Mouse (Mus musculus): ENCODE data around the gene Gm19345. TPM values are rescaled to one million over a fixed set of nuclear protein-coding genes. Genes with fewer than 3 reads are reported as not detected.

Gm19345 gene
- 0.47 TPM in 1 of 2 replicates, not detected in the other for total RNA-seq (2023)

DNA sequence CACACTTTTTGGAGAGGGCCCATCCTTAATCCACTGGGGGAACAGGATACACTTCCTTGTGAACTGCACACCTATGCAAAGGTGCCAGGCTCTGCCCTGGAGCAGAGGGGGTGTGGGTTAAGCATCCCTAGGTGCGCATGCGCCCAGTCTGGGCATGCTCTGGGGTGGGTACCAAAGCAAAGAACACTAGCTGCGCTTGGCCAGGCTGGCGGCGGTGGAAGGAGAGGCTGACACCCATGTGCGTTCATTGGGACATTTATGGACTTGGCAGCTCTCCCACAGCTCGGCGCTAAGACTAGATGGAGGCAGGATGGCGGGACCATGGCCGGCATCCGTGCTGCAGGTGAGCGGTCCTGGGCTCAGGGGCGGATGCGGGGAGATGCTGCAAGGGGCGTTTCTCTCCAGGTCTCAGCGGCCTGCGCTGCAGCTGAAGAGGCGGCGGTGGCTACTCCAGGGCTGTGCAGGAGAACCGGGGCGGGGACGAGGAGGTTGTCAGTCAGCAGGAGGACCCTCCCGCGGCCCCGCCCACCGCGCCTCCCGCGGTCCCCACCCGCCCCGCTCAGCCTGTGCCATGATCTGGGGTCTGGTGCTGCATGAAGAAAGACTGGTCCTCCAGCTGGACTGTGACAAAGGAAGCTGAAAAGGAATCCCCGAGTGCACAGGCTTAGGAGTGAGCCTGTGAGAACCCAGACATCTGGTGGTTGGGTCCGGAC is at the start of gene Gm19345:
TSS of gene Gm19345 (plus strand) at position 146 of the 713 bp plus-strand sequence.

GRCm38 (mm10) chr7:19822604-19823058 is 29.2 kb upstream of the Gm19345 start, which contains the start of gene Bcl3:
Gene Bcl3 (minus strand): TSS chr7:19822770.

DNA sequence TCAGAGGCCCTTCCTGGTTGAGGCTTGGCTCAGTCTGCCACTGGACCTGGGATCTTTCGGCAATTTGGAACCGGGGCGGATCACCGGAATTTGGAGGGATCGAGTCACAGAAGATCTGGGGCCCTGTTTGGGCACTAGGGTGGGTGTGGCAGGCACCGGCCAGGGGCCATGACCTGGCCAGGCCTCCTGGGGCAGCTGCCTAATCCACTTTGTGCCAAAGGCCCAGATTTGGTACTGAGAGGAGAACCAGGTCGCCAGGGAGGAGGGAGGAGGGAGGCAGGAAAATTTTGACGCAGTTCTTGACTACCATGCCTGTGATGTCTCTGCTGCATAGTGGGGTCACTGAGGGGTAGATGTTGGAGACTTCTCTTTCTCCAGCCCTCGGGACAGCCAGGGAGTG is 9.4 kb downstream of the Gm19345 start, which contains the start of gene Ceacam16:
TSS of gene Ceacam16 (minus strand) at position 101 of the 400 bp plus-strand sequence.

GRCm38 (mm10) chr7:19887849-19888248 is 36.0 kb downstream of the Gm19345 start, which contains the start of gene Ceacam19:
Gene Ceacam19 (minus strand): TSS chr7:19887965.

Other genes starting within 250 kb of the Gm19345 start
- gene Clasrp, start 247.5 kb upstream of the Gm19345 start, total RNA-seq (2023) = 42.9 and 53.0 TPM in 2 replicates
- 36.5 and 42.9 TPM in 2 replicates for gene Relb, start 222.6 kb upstream of the Gm19345 start, total RNA-seq (2023)
- gene Clptm1, start 187.0 kb upstream of the Gm19345 start, total RNA-seq (2023) = 48.4 and 60.5 TPM in 2 replicates
- gene Apoc2, start 174.1 kb upstream of the Gm19345 start, total RNA-seq (2023) = 25.3 and 48.0 TPM in 2 replicates
- gene Gm44805, start 170.6 kb upstream of the Gm19345 start, total RNA-seq (2023) = not detected in 2 replicates
- not detected in 2 replicates for gene Apoc4, start 170.5 kb upstream of the Gm19345 start, total RNA-seq (2023)
- 2.2 TPM in 1 of 2 replicates, not detected in the other for gene Apoc1, start 159.3 kb upstream of the Gm19345 start, total RNA-seq (2023)
- gene Apoe, start 152.8 kb upstream of the Gm19345 start, total RNA-seq (2023) = 21.5 and 32.6 TPM in 2 replicates
- 20.8 and 22.1 TPM in 2 replicates for gene Tomm40, start 136.6 kb upstream of the Gm19345 start, total RNA-seq (2023)
- gene Nectin2, start 101.5 kb upstream of the Gm19345 start, total RNA-seq (2023) = 0.38 TPM in 1 of 2 replicates, not detected in the other
- gene Bcam, start 81.0 kb upstream of the Gm19345 start, total RNA-seq (2023) = not detected in 2 replicates
- gene Cblc, start 55.2 kb upstream of the Gm19345 start, total RNA-seq (2023) = 0.39 TPM in 1 of 2 replicates, not detected in the other
- 39.2 and 44.6 TPM in 2 replicates for gene Bcl3, start 29.2 kb upstream of the Gm19345 start, total RNA-seq (2023)
- gene Ceacam16, start 9.3 kb downstream of the Gm19345 start, total RNA-seq (2023) = 3.0 and 3.9 TPM in 2 replicates
- gene Ceacam19, start 36.0 kb downstream of the Gm19345 start, total RNA-seq (2023) = 0.23 TPM in 1 of 2 replicates, not detected in the other
- gene Pvr, start 69.2 kb downstream of the Gm19345 start, total RNA-seq (2023) = 6.7 and 9.0 TPM in 2 replicates
- gene Igsf23, start 98.8 kb downstream of the Gm19345 start, total RNA-seq (2023) = not detected in 2 replicates
- not detected in 2 replicates for gene Ceacam20, start 113.4 kb downstream of the Gm19345 start, total RNA-seq (2023)
- gene Nlrp9b, start 139.5 kb downstream of the Gm19345 start, total RNA-seq (2023) = not detected in 2 replicates
- not detected in 2 replicates for gene Vmn1r91, start 247.7 kb downstream of the Gm19345 start, total RNA-seq (2023)